Mouse (Mus musculus): Measurements from ENCODE around the gene Jph2.

- TF ChIP-seq EP300 (IDR thresholded peaks at IDR 0.05; ENCODE audit: low read depth) (no peak), CTCF (IDR thresholded peaks at IDR 0.05; ENCODE audit: low read depth) (no peak)
These were observed 5.4 kb downstream of the Jph2 start for GRCm38 (mm10) chr2:163392436-163392835.
